Mouse (Mus musculus): ENCODE results near the gene Actl10.

Actl10 gene

GRCm38 (mm10) chr2:154583906-154584872 is 32.6 kb downstream of the Actl10 start:
- DNase-seq (ENCODE audit: low spot score): no peak

GRCm38 (mm10) chr2:154584931-154585601 is 33.5 kb downstream of the Actl10 start:
- no peak for DNase-seq (ENCODE audit: low spot score)

GRCm38 (mm10) chr2:154586405-154586804 is 34.8 kb downstream of the Actl10 start:
- no peak for DNase-seq (ENCODE audit: low spot score)

- DNase-seq (ENCODE audit: low spot score): no peak
Observed at GRCm38 (mm10) chr2:154589051-154589450, 37.5 kb downstream of the Actl10 start.

GRCm38 (mm10) chr2:154591239-154591638 is 39.7 kb downstream of the Actl10 start:
- no peak for DNase-seq (ENCODE audit: low spot score)

- no peak for DNase-seq (ENCODE audit: low spot score)
Observed at GRCm38 (mm10) chr2:154593025-154593424, 41.4 kb downstream of the Actl10 start.

- DNase-seq (ENCODE audit: low spot score): no peak
Observed at GRCm38 (mm10) chr2:154595775-154596174, 44.2 kb downstream of the Actl10 start.

GRCm38 (mm10) chr2:154597399-154597798 is 45.8 kb downstream of the Actl10 start:
- no peak for DNase-seq (ENCODE audit: low spot score)

- no peak for DNase-seq (ENCODE audit: low spot score)
Observed at GRCm38 (mm10) chr2:154600586-154600985, 49.0 kb downstream of the Actl10 start.

- no peak for DNase-seq (ENCODE audit: low spot score)
Observed at GRCm38 (mm10) chr2:154601324-154601723, 49.7 kb downstream of the Actl10 start.
